Mouse (Mus musculus) skeletal muscle tissue, adult 2 months (tissue): ENCODE measurements at regions not wholly inside any gene's neighbourhood (a gene's known extent, or its start where the extent isn't known, plus 50 kb on each side); places are given as distances from the start of the nearest gene placed in this dataset.

Experiments used
- DNase-seq: peaks from one replicate; pipeline ENCODE4 v3.0.0-alpha.2; 2012; ENCODE audit warnings: low read depth, low spot score

DNA sequence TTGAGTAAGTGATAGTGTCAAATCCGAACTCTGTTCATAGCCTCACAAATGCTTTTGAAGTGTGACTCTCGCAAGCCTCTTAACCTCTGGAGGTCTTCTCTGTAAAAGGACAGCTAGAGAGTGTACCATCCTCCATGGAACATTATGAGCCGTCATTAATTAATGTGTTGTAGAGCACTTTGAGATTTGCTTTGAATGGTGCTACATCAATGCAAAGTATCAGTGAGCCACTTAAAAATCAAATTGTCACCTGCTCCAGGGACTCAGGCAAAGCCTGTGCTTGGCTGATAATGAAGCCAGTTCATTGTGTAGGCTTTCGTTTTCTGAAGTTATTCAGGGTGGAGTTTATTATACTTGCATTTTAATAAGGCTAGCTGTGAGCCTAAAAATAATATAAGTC, 801.8 kb upstream of the B3galt2 start:
- no peak for DNase-seq

DNA sequence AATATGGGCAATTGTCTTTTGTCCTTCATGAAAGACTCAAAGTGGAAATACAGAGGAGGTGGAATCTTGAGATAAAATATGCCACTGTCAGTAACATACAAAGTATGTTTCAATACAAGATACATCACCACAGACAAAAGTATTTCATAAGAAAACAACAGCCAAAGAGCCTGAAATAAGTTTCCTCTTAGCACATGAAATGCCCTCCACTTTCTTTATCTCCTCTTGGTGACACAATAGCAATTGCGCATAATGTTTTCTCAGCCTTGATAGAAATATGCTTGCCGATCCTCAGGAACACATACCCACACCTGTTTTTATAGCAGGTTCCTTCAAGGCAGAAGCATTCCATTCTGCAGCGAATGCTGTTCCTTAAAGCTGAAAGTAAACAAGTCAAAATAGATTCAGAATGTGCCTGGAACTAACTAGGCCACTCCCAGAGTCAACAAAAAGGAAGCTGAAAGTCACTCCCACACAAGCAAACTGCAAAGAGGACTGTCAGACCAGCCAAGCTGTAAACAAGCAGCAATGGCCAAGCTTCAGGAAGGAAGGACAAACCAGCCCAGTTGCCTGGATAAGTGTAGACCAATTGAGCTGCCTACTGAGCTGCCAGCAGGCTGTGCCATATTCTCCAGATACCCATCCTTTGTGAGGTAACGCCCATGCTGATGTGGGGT, 773.3 kb upstream of the B3galt2 start:
- no peak for DNase-seq

DNA sequence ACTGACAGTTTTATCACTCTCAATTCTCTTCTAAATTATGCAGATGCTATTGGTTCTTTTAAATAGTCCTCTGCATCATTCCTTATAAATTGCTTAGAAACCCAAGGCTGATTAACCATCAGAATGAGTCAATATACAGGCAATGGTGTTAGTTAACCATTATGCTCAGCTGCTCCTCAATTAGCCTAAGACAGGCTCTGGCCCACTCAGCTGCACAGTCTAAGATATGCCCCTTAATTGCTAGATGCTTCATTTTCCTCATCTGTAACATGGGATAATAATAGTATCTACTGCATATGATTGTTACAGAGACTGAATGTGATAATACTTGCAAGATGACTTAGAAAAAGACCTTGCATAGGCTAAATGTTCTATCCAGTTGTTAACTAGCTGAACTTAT, 748.6 kb upstream of the B3galt2 start:
- no peak for DNase-seq

DNA sequence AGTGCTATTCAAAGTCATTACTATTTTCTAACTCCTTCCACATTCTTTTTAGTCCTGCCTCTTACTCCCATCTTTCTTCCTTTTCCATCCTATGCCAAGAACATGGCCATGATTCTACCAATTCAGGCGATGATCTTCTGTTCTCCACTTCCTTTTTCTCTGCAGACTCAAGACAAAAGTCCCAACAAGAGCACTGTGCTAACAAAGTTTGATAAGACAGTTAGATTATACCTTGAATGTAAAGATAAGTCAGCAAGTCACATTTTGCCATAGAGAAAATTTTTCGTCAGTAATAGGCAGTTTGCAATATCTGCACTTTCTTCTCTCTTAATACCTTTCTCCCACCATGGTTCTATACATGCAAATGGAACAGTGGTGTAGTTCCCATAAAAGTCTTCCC, 747.3 kb upstream of the B3galt2 start:
- DNase-seq = no peak

GRCm38 (mm10) chr1:142894145-142894544, 746.3 kb upstream of the B3galt2 start:
- DNase-seq = no peak

DNA sequence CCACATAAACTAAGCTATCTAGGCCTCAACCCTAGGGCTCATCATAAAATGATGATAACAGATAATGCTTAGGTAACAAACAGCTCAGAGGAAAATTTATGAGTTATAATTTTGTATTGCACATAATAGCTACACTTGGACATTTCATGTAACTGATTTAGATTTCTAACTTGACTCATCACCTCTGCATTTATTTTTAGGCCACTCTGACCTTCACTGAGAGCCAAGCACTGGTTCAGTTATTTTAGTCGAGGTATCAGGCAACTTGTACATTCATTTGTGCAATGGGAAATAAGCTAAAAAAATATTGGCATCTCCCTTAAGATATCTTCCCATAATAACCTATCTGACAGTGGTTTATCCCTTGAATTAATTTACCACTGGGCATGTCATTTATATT, 745.4 kb upstream of the B3galt2 start:
- DNase-seq = peak; percentile 59

DNA sequence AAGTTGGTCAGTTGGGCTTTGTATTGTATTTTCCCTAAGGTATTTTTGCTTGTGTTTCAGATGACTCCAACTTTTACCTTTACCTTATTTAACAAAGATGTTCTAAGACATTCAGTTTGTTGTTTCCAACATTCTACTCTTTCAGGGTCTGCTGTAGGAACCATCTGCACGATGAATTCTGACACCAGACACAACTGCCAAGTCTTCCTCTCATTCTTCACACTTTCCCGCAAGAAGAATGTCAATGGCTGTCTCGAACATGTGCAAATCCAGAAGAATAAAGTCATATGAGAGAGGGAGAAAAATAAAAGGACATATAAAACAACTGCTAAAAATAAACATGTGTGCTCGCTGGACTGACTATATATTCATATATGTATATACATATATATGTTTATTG, 730.6 kb upstream of the B3galt2 start:
- no peak for DNase-seq

DNA sequence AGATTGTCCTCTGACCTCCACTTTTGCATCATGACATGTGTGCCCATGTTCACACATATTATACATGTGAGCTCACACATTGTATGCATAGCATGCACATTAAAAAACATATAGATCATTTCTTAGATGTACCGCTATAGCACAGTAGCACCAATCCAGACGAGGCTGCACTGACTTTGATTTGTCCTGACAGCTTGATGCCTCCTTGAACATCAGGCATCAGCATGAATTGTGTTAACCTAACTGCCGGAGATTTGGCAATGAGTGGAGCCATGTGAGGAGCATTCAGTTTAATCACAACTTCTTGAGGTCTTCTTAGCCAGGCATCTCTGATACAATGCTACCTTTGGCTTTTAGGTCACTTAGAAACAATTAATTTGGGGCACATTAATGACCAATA, 683.8 kb upstream of the B3galt2 start:
- DNase-seq = no peak

DNA sequence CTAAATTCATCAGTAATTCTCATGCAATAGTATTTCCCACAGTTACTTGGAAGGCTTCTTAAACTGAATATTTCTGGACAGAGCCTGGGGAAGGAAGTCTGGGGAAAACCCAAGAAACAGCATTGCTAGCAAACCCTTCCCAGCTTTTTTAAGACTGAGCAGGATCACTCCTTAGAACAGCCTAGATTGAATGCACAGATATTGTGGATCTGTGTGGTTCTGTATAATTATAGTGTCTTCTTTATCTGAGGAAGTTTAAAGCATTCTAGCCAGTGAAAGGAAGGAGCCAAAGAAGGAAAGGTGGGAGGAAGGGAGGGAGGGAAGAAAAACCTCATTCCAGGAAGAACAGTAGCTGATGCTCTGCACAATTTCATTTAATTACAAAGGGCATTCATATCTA, 669.0 kb upstream of the B3galt2 start:
- no peak for DNase-seq

GRCm38 (mm10) chr1:142973387-142973786, 667.1 kb upstream of the B3galt2 start:
- no peak for DNase-seq

- no peak for DNase-seq
Observed at GRCm38 (mm10) chr1:142982994-142983393, 657.5 kb upstream of the B3galt2 start.

DNA sequence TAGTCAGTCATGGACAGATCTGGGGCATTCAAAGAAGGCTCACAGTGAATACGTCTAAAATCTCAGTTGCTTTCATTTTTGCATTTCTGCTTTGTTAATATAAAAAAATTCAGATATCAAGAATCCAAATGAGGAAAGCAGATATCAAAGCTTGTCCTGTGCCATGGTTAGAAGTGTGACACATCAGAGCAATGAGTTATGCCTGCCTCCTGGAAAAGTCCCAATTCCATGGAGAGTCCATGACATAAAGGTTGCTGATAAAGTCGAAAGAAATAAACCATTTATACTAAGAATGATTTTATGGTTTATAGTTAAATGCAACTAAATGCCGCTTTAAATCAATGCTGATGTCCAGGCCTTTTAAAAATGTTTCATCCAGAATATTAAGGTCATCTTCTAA, 656.8 kb upstream of the B3galt2 start:
- no peak for DNase-seq

- DNase-seq = no peak
Observed at GRCm38 (mm10) chr1:142985516-142985915, 654.9 kb upstream of the B3galt2 start.

DNA sequence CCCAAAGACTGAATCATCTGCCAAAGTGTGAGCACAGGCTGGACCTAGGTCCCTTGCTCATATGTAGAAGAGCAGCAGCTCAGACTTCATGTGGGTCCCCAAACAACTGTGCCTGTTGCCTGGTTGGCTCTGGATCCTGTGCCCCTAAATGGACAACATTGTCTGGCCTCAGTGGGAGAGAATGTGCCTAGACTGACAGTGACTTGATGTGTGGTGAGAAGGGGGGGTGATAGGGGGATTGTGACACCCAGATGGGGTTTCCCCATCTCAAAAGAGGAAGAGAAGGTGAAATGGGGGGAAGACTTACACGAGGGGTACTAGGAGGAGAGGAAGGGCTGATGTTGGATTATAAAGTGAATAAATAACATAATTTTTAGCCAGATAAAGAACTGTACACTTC, 640.2 kb upstream of the B3galt2 start:
- DNase-seq = no peak

DNA sequence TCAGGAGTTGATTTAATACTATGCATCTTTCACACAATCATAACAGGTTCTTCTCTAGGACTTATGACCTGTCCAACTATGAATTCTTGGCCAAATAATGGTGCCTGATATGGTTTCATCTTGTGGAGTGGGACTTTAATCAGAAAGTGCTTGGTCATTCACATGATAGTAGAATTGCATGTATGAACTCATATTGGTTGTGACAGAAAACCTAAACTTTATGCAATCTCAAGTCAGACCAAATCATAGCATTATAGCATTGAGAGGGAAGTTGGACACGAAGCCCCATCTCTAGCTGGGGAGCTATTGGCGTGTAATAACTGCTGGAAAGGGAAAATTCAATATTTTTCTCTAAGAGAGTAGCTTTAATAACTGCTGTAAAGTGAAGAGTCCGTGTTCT, 639.4 kb upstream of the B3galt2 start:
- no peak for DNase-seq

DNA sequence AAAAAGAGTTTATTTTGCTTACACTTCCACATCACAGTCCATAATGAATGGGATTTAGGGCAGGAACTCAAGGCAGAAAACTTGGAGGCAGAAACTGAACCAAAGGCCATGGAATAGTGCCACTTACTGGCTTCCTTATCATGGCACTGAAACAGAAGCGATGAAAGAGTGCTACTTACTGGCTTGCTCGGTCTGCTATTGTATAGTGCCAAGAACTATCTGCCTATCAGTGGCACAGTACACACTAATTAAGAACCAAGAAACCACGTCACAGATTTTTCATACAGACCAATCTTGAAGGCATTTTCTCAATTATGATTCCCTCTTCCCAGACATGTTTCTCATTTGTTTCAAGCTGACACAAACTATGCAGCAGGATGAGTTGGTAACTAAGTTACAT, 634.4 kb upstream of the B3galt2 start:
- no peak for DNase-seq

GRCm38 (mm10) chr1:143019982-143020381, 620.5 kb upstream of the B3galt2 start:
- DNase-seq = no peak

GRCm38 (mm10) chr1:143053161-143053560, 587.3 kb upstream of the B3galt2 start:
- DNase-seq = no peak

DNA sequence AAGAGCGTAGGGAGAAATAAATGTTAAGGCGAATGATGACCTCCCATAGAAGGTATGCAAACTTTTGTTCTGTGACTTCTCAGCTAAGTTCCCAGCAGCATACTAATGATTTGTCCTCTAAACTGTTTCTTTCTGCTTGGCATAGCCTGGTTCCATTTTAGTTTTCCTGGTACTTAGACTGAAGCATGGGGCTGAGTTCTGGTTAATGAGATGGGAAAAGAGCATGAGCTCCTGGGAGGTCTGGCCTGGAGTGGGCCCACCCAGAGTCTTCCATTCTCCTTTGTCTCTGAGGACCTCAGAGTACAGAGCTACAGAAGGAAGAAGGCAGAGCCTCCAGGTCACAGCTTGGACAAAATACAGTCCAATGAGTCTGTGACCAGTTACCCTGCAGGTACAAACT, 586.9 kb upstream of the B3galt2 start:
- no peak for DNase-seq

- no peak for DNase-seq
Observed at GRCm38 (mm10) chr1:143054451-143055024, 585.9 kb upstream of the B3galt2 start.

DNA sequence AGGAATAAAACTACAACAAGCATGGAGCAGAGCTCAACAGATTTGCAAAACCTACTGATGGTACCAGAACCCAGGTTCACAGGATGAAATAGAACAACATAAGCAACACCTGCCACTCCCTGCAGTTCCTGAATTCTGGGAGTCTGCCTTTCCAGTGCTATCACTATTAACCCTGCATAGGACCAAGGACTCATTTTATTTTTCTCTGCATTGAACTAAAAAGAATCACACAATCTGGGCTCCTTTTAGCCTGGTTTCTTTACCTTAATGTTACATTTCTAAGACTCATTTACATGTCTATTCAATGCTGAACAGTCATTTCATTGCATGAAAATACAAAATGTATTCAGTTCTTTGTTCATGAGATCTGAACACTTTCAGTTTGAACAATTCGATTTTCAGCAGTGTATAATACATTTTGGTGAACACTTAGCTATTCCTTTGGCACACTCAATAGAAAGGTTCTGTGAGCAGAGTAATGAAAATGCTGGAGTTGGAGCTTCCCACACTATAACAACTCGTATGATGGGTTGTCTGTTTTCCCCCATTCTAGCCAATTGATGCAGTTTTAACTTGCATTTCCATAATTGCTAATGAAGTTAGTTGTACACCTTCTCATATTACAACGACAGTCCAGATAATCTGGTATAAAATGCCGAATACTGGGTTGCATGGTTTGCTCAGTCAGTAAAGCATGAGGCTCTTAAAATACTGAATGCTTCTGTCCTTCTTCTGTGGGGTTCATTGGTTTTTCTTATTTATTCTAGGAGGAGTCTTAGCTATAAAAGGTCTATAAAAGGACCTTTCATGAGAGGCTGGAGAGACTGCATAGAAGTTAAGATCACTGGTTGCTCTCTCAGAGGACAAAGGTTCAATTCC, 579.5 kb upstream of the B3galt2 start:
- no peak for DNase-seq

GRCm38 (mm10) chr1:143065493-143065892, 575.0 kb upstream of the B3galt2 start:
- no peak for DNase-seq
